Mouse (Mus musculus): ENCODE data around the gene Ankra2. TPM values are rescaled to one million over a fixed set of nuclear protein-coding genes. Genes with fewer than 3 reads are reported as not detected.

Ankra2 gene
- polyA plus RNA-seq, 1 experiment from 2014 or later, result 16.1 TPM

DNA sequence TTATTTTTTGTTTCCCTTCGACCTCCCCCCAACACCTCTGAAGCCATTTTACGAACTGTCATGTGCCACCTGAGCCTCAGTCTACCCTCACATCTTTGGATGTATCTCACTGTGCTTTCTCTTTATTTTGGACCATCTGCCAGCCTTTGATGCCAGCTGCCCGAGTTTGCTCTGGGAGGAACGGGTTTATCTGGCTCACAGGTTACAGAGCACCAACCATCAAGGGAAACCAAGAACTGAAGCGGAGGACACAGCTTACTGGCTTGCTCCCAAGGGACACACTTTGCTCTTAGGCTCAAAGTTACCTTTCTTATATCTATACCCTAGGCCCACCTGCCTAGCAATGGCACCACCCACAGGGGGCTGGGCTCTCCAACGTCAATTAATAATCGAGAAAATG, 17.5 kb upstream of the Ankra2 start:
- H3K27me3 ChIP-seq (ENCODE audit: control insufficient read depth, insufficient read depth, low read length), result no peaks in the 10 kb centered on the region
- no peak for ATAC-seq (replicated peaks; ENCODE audit: extremely low read depth, insufficient read depth, low FRiP score)
- no peak overlapping the region for H3K4me3 ChIP-seq (ENCODE audit: low read length)
- H3K36me3 ChIP-seq (ENCODE audit: control insufficient read depth, insufficient read depth), result peaks cover 22% of the 10 kb centered on the region
- H3K9me3 ChIP-seq (replicated peaks; ENCODE audit: control insufficient read depth, low read length), result no peaks in the 10 kb centered on the region
- H3K4me1 ChIP-seq (ENCODE audit: control insufficient read depth, insufficient read depth, low read length), result no peaks in the 10 kb centered on the region
- H3K4me2 ChIP-seq (ENCODE audit: low read depth, low read length), result no peak overlapping the region
- WGBS, result 69% methylated on average over 7 of the region's 7 CpGs
- no peak overlapping the region for H3K9ac ChIP-seq (ENCODE audit: low read length)
- no peak overlapping the region for H3K27ac ChIP-seq (ENCODE audit: low read length)

- Histone ChIP-seq H3K4me3 (ENCODE audit: low read length) (no peak overlapping the region), H3K27me3 (ENCODE audit: control insufficient read depth, insufficient read depth, low read length) (no peaks in the 10 kb centered on the region), H3K4me2 (ENCODE audit: low read depth, low read length) (no peak overlapping the region), H3K36me3 (ENCODE audit: control insufficient read depth, insufficient read depth) (peaks cover 54% of the 10 kb centered on the region), H3K27ac (ENCODE audit: low read length) (no peak overlapping the region), H3K9me3 (replicated peaks; ENCODE audit: control insufficient read depth, low read length) (no peaks in the 10 kb centered on the region), H3K9ac (ENCODE audit: low read length) (no peak overlapping the region), H3K4me1 (ENCODE audit: control insufficient read depth, insufficient read depth, low read length) (no peaks in the 10 kb centered on the region)
- no peak for ATAC-seq (replicated peaks; ENCODE audit: extremely low read depth, insufficient read depth, low FRiP score)
- WGBS, result 89% methylated on average over 10 of the region's 10 CpGs
Measured at GRCm38 (mm10) chr13:98249594-98249993, 13.3 kb upstream of the Ankra2 start.

- no peak for ATAC-seq (replicated peaks; ENCODE audit: extremely low read depth, insufficient read depth, low FRiP score)
- no peak overlapping the region for H3K4me3 ChIP-seq (ENCODE audit: low read length)
- H3K9me3 ChIP-seq (replicated peaks; ENCODE audit: control insufficient read depth, low read length), result no peaks in the 10 kb centered on the region
- H3K27me3 ChIP-seq (ENCODE audit: control insufficient read depth, insufficient read depth, low read length), result no peaks in the 10 kb centered on the region
- no peak overlapping the region for H3K4me2 ChIP-seq (ENCODE audit: low read depth, low read length)
- no peak overlapping the region for H3K9ac ChIP-seq (ENCODE audit: low read length)
- peaks cover 59% of the 10 kb centered on the region for H3K36me3 ChIP-seq (ENCODE audit: control insufficient read depth, insufficient read depth)
- WGBS, result 71% methylated on average over 9 of the region's 9 CpGs
- no peaks in the 10 kb centered on the region for H3K4me1 ChIP-seq (ENCODE audit: control insufficient read depth, insufficient read depth, low read length)
- H3K27ac ChIP-seq (ENCODE audit: low read length), result no peak overlapping the region
Measured at GRCm38 (mm10) chr13:98254921-98255320, 8.0 kb upstream of the Ankra2 start.

DNA sequence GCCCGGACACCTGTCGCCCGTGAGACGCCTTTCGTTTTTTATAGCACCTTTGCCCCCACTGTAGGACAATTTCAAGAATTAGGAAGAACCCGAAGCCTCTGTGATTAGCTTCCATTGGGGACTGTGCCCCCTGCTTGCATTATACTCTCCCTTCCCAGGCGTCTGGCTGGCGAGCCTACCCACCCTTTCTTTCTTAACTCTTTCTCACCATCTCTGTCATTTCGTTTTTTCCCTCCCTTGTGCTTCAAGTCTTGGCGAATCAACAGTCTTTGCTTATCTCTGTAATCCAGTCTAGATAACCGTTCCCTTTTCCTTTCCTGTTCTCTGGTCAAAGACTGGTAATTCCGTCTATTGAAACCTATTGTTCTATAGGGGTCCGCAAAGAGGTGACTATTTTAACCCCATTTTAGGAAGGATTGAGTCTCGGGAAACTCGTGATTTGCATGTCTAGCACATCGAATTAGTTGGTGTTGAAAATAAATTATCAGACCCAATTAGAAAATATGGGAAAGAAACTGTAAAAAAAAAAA, 649 bp downstream of the Ankra2 start:
- peaks cover 18% of the 10 kb centered on the region for H3K4me1 ChIP-seq (ENCODE audit: control insufficient read depth, insufficient read depth, low read length)
- ATAC-seq (replicated peaks; ENCODE audit: extremely low read depth, insufficient read depth, low FRiP score), result peak; percentile 32; the same call in 1 of the 2 replicates
- peak overlapping the region; percentile 94 for H3K9ac ChIP-seq (ENCODE audit: low read length)
- peak overlapping the region; percentile 95 for H3K4me3 ChIP-seq (ENCODE audit: low read length)
- H3K9me3 ChIP-seq (replicated peaks; ENCODE audit: control insufficient read depth, low read length), result no peaks in the 10 kb centered on the region
- under 1% methylated on average over 16 of the region's 16 CpGs for WGBS
- H3K4me2 ChIP-seq (ENCODE audit: low read depth, low read length), result peak overlapping the region; percentile 72
- H3K27me3 ChIP-seq (ENCODE audit: control insufficient read depth, insufficient read depth, low read length), result no peaks in the 10 kb centered on the region
- peak overlapping the region; percentile 95 for H3K27ac ChIP-seq (ENCODE audit: low read length)
- peaks cover 4% of the 10 kb centered on the region for H3K36me3 ChIP-seq (ENCODE audit: control insufficient read depth, insufficient read depth)

DNA sequence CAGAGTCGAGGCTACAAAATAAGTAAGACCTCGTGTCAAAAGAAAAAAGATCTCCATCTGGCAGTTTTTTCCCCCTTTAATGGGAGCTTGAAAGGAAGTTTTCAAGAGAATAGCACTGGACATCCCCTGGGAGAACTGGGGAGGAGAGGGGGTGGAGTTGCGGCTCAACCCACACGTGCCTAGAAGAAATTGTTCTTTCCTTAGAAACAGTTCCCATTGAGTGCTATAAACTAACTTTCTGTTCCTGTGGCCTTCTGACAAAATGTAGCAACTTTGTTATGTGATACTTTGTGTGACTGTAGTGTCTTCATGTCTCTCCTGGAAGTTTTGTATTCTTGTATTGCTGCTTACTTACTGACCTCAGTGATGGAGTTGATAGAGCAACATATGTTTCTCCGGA, 1.2 kb downstream of the Ankra2 start:
- WGBS, result 28% methylated on average over 5 of the region's 5 CpGs
- Histone ChIP-seq H3K27me3 (ENCODE audit: control insufficient read depth, insufficient read depth, low read length) (no peaks in the 10 kb centered on the region), H3K9me3 (replicated peaks; ENCODE audit: control insufficient read depth, low read length) (no peaks in the 10 kb centered on the region), H3K4me1 (ENCODE audit: control insufficient read depth, insufficient read depth, low read length) (peaks cover 18% of the 10 kb centered on the region), H3K4me3 (ENCODE audit: low read length) (peak overlapping the region; percentile 95), H3K27ac (ENCODE audit: low read length) (no peak overlapping the region; the same call in 1 of the 2 replicates), H3K36me3 (ENCODE audit: control insufficient read depth, insufficient read depth) (peaks cover 10% of the 10 kb centered on the region), H3K9ac (ENCODE audit: low read length) (peak overlapping the region; percentile 94), H3K4me2 (ENCODE audit: low read depth, low read length) (peak overlapping the region; percentile 72)
- ATAC-seq (replicated peaks; ENCODE audit: extremely low read depth, insufficient read depth, low FRiP score), result no peak

GRCm38 (mm10) chr13:98274023-98274422, 11.1 kb downstream of the Ankra2 start:
- Histone ChIP-seq H3K27me3 (ENCODE audit: control insufficient read depth, insufficient read depth, low read length) (no peaks in the 10 kb centered on the region), H3K9me3 (replicated peaks; ENCODE audit: control insufficient read depth, low read length) (no peaks in the 10 kb centered on the region), H3K36me3 (ENCODE audit: control insufficient read depth, insufficient read depth) (peaks cover 27% of the 10 kb centered on the region), H3K4me2 (ENCODE audit: low read depth, low read length) (no peak overlapping the region), H3K4me1 (ENCODE audit: control insufficient read depth, insufficient read depth, low read length) (peaks cover 3% of the 10 kb centered on the region), H3K27ac (ENCODE audit: low read length) (no peak overlapping the region), H3K4me3 (ENCODE audit: low read length) (no peak overlapping the region), H3K9ac (ENCODE audit: low read length) (no peak overlapping the region)
- ATAC-seq (replicated peaks; ENCODE audit: extremely low read depth, insufficient read depth, low FRiP score), result no peak
- 93% methylated on average over 9 of the region's 9 CpGs for WGBS

GRCm38 (mm10) chr13:98275646-98276045, 12.8 kb downstream of the Ankra2 start:
- Histone ChIP-seq H3K4me3 (ENCODE audit: low read length) (no peak overlapping the region), H3K36me3 (ENCODE audit: control insufficient read depth, insufficient read depth) (peaks cover 25% of the 10 kb centered on the region), H3K4me1 (ENCODE audit: control insufficient read depth, insufficient read depth, low read length) (peaks cover 3% of the 10 kb centered on the region), H3K9ac (ENCODE audit: low read length) (no peak overlapping the region), H3K9me3 (replicated peaks; ENCODE audit: control insufficient read depth, low read length) (no peaks in the 10 kb centered on the region), H3K27me3 (ENCODE audit: control insufficient read depth, insufficient read depth, low read length) (no peaks in the 10 kb centered on the region), H3K4me2 (ENCODE audit: low read depth, low read length) (no peak overlapping the region), H3K27ac (ENCODE audit: low read length) (peak overlapping the region; percentile 51)
- WGBS, result 19% methylated on average over 4 of the region's 4 CpGs
- peak; percentile 83 for ATAC-seq (replicated peaks; ENCODE audit: extremely low read depth, insufficient read depth, low FRiP score)

- no peak overlapping the region for H3K4me3 ChIP-seq (ENCODE audit: low read length)
- peaks cover 25% of the 10 kb centered on the region for H3K36me3 ChIP-seq (ENCODE audit: control insufficient read depth, insufficient read depth)
- H3K9me3 ChIP-seq (replicated peaks; ENCODE audit: control insufficient read depth, low read length), result no peaks in the 10 kb centered on the region
- H3K9ac ChIP-seq (ENCODE audit: low read length), result no peak overlapping the region
- no peak overlapping the region for H3K4me2 ChIP-seq (ENCODE audit: low read depth, low read length)
- ATAC-seq (replicated peaks; ENCODE audit: extremely low read depth, insufficient read depth, low FRiP score), result no peak
- WGBS, result 87% methylated on average over 7 of the region's 7 CpGs
- H3K27ac ChIP-seq (ENCODE audit: low read length), result peak overlapping the region; percentile 1
- H3K4me1 ChIP-seq (ENCODE audit: control insufficient read depth, insufficient read depth, low read length), result peaks cover 3% of the 10 kb centered on the region
- H3K27me3 ChIP-seq (ENCODE audit: control insufficient read depth, insufficient read depth, low read length), result no peaks in the 10 kb centered on the region
Measured at GRCm38 (mm10) chr13:98276253-98276652, 13.4 kb downstream of the Ankra2 start.

DNA sequence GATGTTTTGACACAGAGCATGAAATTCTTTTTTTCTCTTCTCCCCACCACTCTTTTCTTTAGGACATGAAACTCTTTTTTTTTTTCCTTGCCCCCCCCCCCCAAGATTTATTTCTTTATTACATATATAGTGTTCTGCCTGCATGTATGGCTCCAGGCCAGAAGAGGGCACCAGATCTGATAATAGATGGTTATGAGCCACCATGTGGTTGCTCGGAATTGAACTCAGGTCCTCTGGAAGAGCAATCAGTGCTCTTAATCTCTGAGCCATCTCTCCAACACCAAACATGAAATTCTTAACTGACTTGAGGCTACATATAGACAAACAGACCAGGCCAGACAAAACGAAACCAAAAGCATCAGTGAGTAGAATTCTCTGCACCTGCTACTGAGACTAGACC, 14.6 kb downstream of the Ankra2 start:
- H3K27me3 ChIP-seq (ENCODE audit: control insufficient read depth, insufficient read depth, low read length), result no peaks in the 10 kb centered on the region
- ATAC-seq (replicated peaks; ENCODE audit: extremely low read depth, insufficient read depth, low FRiP score), result no peak
- H3K4me3 ChIP-seq (ENCODE audit: low read length), result no peak overlapping the region
- peaks cover 3% of the 10 kb centered on the region for H3K4me1 ChIP-seq (ENCODE audit: control insufficient read depth, insufficient read depth, low read length)
- H3K9ac ChIP-seq (ENCODE audit: low read length), result no peak overlapping the region
- H3K27ac ChIP-seq (ENCODE audit: low read length), result no peak overlapping the region
- H3K36me3 ChIP-seq (ENCODE audit: control insufficient read depth, insufficient read depth), result peaks cover 16% of the 10 kb centered on the region
- 85% methylated on average over 2 of the region's 2 CpGs for WGBS
- no peaks in the 10 kb centered on the region for H3K9me3 ChIP-seq (replicated peaks; ENCODE audit: control insufficient read depth, low read length)
- H3K4me2 ChIP-seq (ENCODE audit: low read depth, low read length), result no peak overlapping the region

All from heart, embryonic 16.5 days (tissue).